Mouse (Mus musculus): ENCODE measurements around the gene Man2a1. TPM values are rescaled to one million over a fixed set of nuclear protein-coding genes. Genes with fewer than 3 reads are reported as not detected.

Gene Man2a1
- 8.1 and 11.5 TPM in 2 replicates for polyA plus RNA-seq (2016; fragmentation: Nextera tagmentation; extraction: Ambion mirVana)

DNA sequence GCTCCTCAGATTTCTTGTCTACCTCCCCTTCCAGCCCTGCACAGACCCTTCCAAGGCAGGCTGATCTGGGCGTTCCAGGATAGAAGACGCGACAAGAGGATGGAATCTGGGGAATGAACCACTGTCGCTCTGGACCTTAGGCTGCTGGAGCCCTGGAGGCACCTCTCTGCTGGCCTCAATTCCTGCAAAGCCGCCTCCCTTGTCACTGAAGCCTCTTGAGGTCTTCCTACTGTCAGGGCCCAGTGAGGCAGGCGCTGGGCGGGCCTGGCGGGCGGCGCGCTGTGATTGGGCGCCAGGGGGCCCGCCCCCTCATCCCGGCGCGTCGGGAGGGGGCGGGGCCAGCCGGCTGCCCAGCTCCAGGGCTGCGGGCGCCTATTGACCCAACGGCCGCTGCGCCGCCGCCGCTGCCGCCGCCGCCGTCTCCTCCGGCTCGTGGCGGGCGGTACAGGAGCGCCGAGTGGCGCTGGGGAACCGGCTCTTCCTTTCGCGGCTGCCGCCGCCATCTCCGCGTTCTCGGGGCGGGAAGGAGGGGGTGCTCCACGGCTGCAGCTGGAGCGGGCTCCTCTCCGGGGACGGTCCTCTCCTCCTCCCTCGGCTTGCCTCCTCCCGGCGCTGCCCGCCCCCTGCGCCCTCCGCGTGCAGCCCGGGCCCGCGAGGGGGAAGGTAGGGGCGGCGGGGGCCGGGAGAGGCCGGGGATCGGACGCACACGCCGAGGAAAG lies at the start of gene Man2a1:
Gene Man2a1 (plus strand): TSS at position 365 of the 719 bp plus-strand sequence.
- peaks cover 36% of the 10 kb centered on the region for H3K4me1 ChIP-seq (replicated peaks)
- H3K36me3 ChIP-seq = no peaks in the 10 kb centered on the region
- H3K4me2 ChIP-seq = peak within 1 kb of the TSS; percentile 82
- under 1% methylated on average over 61 of the region's 69 CpGs for WGBS
- H3K4me3 ChIP-seq (replicated peaks) = peak within 1 kb of the TSS; percentile 91
- peak; percentile 95 for ATAC-seq (ENCODE audit: insufficient number of reproducible peaks, insufficient read depth, low FRiP score, low TSS enrichment, low read depth)
- H3K27ac ChIP-seq = peak within 1 kb of the TSS; percentile 95
- no peaks in the 10 kb centered on the region for H3K27me3 ChIP-seq
- peak within 1 kb of the TSS; percentile 93 for H3K9ac ChIP-seq (replicated peaks)
- no peaks in the 10 kb centered on the region for H3K9me3 ChIP-seq

DNA sequence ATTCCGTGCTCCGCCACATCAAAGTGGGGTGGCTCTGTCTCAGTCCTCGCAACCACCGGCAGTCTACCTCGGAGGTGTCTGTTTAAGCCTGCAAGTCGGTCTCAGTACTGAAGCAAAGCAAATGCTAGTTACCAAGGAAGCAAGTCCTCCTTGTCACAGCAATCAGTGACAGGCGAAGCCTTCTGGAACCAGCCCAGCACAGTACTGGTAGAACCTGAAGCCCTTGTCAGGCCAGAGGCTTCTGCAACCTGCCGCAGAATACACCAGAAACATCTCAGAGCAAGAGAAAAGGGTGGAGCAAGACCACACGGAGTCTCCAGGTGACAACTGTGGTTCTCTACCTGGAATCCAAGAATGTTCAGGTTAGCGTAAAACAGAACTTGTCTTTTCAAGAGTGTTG lies 47.2 kb upstream of the Man2a1 start:
- Histone ChIP-seq H3K4me3 (replicated peaks) (no peak overlapping the region), H3K9me3 (no peaks in the 10 kb centered on the region), H3K36me3 (no peaks in the 10 kb centered on the region), H3K9ac (replicated peaks) (no peak overlapping the region), H3K27ac (no peak overlapping the region), H3K4me1 (replicated peaks) (0 out of 2 replicates have a peak, but pooled peaks cover 4% of the 10 kb centered on the region), H3K4me2 (no peak overlapping the region), H3K27me3 (no peaks in the 10 kb centered on the region)
- WGBS = 89% methylated on average over 10 of the region's 10 CpGs
- no peak for ATAC-seq (ENCODE audit: insufficient number of reproducible peaks, insufficient read depth, low FRiP score, low TSS enrichment, low read depth)

DNA sequence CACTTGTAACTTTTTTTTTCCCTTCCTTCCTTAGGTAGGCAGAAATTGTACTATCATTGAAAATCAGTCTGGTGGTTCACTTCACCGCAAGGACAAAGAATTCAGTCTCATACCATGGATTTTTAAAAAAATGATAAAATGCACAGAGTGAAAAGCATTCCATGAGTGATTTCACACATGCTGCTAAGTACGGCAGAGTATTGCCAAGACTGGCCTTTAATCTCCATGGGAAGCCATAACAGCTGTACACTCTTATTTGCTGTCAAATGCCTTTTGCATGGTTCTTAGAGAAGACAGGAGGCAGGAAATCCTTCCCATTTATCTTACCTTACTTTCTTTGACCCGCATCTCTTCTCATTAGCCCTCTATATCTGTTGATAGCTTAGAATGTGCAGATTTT lies 45.6 kb upstream of the Man2a1 start:
- Histone ChIP-seq H3K4me3 (replicated peaks) (no peak overlapping the region), H3K4me1 (replicated peaks) (peaks cover 9% of the 10 kb centered on the region; the same call in 1 of the 2 replicates), H3K27me3 (no peaks in the 10 kb centered on the region), H3K27ac (no peak overlapping the region), H3K9me3 (no peaks in the 10 kb centered on the region), H3K4me2 (no peak overlapping the region), H3K9ac (replicated peaks) (no peak overlapping the region), H3K36me3 (no peaks in the 10 kb centered on the region)
- no peak for ATAC-seq (ENCODE audit: insufficient number of reproducible peaks, insufficient read depth, low FRiP score, low TSS enrichment, low read depth)
- 73% methylated on average over 3 of the region's 3 CpGs for WGBS

DNA sequence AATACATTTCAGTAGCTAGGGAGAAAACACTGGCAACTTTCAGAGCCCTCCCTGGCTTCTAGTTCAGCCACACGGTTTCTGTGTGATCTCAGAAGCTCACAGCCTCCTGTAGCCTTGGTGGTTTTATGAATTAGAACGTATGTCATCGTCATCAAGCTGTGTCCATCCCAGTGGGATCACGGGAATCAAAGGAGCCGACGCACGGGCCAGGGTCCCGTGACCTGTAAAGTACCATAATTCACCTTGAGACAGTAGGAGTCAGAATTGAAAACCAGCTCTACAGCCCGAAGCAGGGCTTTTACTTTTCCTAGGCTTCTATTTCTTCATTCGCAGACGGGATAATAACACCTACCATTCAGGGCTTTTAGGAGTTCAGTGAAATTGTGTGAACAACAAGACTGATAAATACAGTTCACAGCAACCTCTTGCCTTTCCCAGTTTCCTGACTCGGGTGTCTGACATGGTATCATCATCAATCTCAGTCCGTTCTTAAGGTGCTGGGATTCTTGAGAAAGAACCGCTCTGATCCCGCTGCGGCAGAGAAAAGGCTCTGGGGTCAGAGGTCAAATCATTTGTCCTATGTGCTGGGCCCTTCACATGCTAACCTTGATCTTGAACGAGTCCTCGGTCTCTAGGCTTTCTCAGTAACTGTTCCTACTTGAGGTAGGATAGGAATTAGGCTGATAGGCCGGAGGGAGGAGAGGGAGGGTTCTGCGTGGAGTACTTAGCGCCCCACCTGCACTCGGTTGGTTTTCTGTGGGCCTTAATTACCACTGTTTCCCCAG lies 43.7 kb upstream of the Man2a1 start:
- H3K4me2 ChIP-seq = no peak overlapping the region
- no peaks in the 10 kb centered on the region for H3K36me3 ChIP-seq
- H3K9ac ChIP-seq (replicated peaks) = no peak overlapping the region
- no peak overlapping the region for H3K27ac ChIP-seq
- H3K4me1 ChIP-seq (replicated peaks) = peaks cover 9% of the 10 kb centered on the region; the same call in 1 of the 2 replicates
- H3K27me3 ChIP-seq = no peaks in the 10 kb centered on the region
- no peaks in the 10 kb centered on the region for H3K9me3 ChIP-seq
- ATAC-seq (ENCODE audit: insufficient number of reproducible peaks, insufficient read depth, low FRiP score, low TSS enrichment, low read depth) = no peak
- no peak overlapping the region for H3K4me3 ChIP-seq (replicated peaks)
- 87% methylated on average over 22 of the region's 22 CpGs for WGBS

DNA sequence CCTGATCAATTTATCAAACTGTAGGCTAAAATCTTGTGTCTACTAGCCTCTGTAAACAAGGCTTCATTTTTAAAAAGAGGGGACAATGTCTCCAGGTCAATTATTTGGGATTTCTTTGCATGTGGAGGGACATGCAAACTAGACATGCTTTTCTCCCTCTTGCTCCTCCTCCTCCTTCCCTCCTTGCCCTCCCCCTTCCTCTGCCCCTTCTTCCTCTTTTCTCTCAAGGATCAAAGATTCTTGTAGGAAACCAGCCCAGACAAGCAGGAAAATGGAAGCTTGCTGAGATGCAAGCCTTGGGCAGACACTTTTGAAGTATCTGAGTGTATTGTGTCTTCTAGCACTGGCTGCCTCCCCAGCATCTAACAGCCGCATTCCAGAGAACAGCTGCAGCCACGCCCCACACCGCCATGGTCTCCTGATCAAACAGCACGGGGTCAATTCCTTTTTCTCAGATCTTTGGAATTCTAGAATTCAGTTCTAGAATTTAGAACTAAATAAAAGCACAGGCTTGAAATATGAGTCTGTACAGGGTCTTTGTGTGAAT lies 41.5 kb upstream of the Man2a1 start:
- peak; percentile 68; the same call in 1 of the 2 replicates for ATAC-seq (ENCODE audit: insufficient number of reproducible peaks, insufficient read depth, low FRiP score, low TSS enrichment, low read depth)
- WGBS = 8% methylated on average over 4 of the region's 4 CpGs
- H3K27ac ChIP-seq = 0 out of 2 replicates have a peak overlapping the region, but pooled peaks have one; percentile 29

DNA sequence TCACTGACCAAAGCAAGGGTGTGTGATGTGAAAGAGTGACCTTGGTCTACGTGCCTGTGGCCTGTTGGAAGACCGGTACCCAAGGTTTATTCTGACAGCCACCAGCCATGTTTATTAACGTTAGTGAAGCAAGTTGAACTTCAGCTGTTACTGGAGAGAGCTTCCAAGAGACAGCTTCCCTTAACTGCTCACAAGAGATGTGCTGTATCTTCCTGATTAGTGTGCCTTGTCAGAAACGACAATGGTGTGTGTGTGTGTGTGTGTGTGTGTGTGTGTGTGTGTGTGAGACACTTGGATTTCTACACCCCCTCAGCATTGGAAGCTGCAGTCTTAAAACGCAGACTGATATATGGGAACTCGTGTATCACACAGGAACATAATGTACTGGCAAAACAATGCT lies 34.1 kb upstream of the Man2a1 start:
- 80% methylated on average over 6 of the region's 6 CpGs for WGBS
- 0 out of 2 replicates have a peak, but pooled peaks cover 3% of the 10 kb centered on the region for H3K9me3 ChIP-seq
- H3K4me1 ChIP-seq (replicated peaks) = no peaks in the 10 kb centered on the region
- H3K27ac ChIP-seq = no peak overlapping the region
- no peak overlapping the region for H3K4me3 ChIP-seq (replicated peaks)
- no peaks in the 10 kb centered on the region for H3K36me3 ChIP-seq
- ATAC-seq (ENCODE audit: insufficient number of reproducible peaks, insufficient read depth, low FRiP score, low TSS enrichment, low read depth) = no peak
- no peaks in the 10 kb centered on the region for H3K27me3 ChIP-seq
- no peak overlapping the region for H3K4me2 ChIP-seq
- no peak overlapping the region for H3K9ac ChIP-seq (replicated peaks)

More for the DNA sequence above, 41.5 kb upstream of the Man2a1 start:
- Histone ChIP-seq H3K4me2 (peak overlapping the region; percentile 21; the same call in 1 of the 2 replicates), H3K9ac (replicated peaks) (no peak overlapping the region), H3K36me3 (no peaks in the 10 kb centered on the region), H3K4me1 (replicated peaks) (peaks cover 6% of the 10 kb centered on the region; the same call in 1 of the 2 replicates), H3K27me3 (no peaks in the 10 kb centered on the region), H3K4me3 (replicated peaks) (no peak overlapping the region), H3K9me3 (no peaks in the 10 kb centered on the region)

DNA sequence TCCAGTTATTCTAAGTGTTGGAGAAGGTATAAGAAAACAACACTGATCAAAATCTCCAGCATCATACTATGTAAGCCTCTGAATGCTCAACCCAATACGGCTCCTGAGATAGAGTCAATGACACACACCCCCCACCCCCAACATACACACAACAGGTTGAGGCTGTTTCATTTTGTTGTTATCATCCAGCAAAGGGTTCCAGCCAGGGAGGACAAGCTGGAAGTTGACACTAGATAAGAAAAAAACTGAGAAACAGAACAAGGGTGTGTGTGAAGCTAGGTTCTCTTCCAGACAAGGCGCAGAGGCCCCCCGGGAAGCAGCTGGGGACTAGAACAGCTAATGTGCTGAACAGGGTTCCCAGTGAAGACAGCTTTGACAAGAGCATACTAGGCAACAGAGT lies 33.0 kb upstream of the Man2a1 start:
- no peaks in the 10 kb centered on the region for H3K27me3 ChIP-seq
- H3K4me2 ChIP-seq = no peak overlapping the region
- no peaks in the 10 kb centered on the region for H3K4me1 ChIP-seq (replicated peaks)
- H3K27ac ChIP-seq = no peak overlapping the region
- H3K9me3 ChIP-seq = 0 out of 2 replicates have a peak, but pooled peaks cover 3% of the 10 kb centered on the region
- 95% methylated on average over 3 of the region's 3 CpGs for WGBS
- H3K36me3 ChIP-seq = no peaks in the 10 kb centered on the region
- ATAC-seq (ENCODE audit: insufficient number of reproducible peaks, insufficient read depth, low FRiP score, low TSS enrichment, low read depth) = no peak
- no peak overlapping the region for H3K9ac ChIP-seq (replicated peaks)
- no peak overlapping the region for H3K4me3 ChIP-seq (replicated peaks)

DNA sequence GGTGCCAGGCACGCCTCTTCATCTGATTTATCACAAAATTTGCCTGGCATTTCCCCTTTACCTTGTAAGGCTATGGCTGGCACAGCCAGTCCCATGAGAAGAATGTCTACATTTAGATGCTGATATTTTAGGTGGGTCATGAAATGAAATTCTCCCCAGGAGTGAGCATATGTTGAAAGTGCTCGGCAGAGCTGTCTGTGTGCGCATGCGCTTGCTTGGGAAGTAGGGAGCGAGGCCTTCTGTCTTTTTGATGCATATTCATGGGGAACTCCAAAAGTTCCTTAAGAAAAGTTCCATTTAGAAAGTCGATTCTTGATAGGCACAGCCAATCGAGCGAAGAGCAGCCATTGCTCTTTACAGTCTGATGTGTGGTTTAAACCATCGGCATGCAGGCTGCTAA lies 26.6 kb upstream of the Man2a1 start:
- Histone ChIP-seq H3K36me3 (no peaks in the 10 kb centered on the region), H3K4me3 (replicated peaks) (no peak overlapping the region), H3K27me3 (no peaks in the 10 kb centered on the region), H3K27ac (no peak overlapping the region), H3K4me1 (replicated peaks) (no peaks in the 10 kb centered on the region), H3K9me3 (0 out of 2 replicates have a peak, but pooled peaks cover 3% of the 10 kb centered on the region), H3K4me2 (no peak overlapping the region), H3K9ac (replicated peaks) (no peak overlapping the region)
- 91% methylated on average over 9 of the region's 9 CpGs for WGBS
- ATAC-seq (ENCODE audit: insufficient number of reproducible peaks, insufficient read depth, low FRiP score, low TSS enrichment, low read depth) = no peak

DNA sequence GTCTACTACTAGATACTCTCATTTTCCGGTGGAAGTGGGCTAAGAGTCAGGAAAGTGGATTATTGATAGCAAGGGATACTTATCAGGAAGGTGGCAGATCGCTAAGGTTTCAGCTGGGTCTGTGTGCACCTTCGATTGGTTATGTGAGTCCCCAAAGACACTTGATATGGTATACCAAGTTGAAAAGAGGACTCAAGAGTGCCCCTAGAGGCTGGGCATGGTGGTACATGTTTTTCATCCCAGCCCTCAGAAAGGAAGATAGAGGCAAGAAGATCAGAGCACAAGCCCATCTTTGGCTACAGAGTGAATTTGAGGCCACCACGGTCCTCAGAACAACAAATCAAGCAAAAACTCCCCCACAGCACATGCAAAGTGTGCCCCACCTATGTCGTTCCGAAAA lies 25.3 kb upstream of the Man2a1 start:
- Histone ChIP-seq H3K4me2 (no peak overlapping the region), H3K27ac (no peak overlapping the region), H3K27me3 (no peaks in the 10 kb centered on the region), H3K4me1 (replicated peaks) (no peaks in the 10 kb centered on the region), H3K36me3 (no peaks in the 10 kb centered on the region), H3K9ac (replicated peaks) (no peak overlapping the region), H3K9me3 (no peaks in the 10 kb centered on the region), H3K4me3 (replicated peaks) (no peak overlapping the region)
- ATAC-seq (ENCODE audit: insufficient number of reproducible peaks, insufficient read depth, low FRiP score, low TSS enrichment, low read depth) = no peak
- 80% methylated on average over 6 of the region's 6 CpGs for WGBS

DNA sequence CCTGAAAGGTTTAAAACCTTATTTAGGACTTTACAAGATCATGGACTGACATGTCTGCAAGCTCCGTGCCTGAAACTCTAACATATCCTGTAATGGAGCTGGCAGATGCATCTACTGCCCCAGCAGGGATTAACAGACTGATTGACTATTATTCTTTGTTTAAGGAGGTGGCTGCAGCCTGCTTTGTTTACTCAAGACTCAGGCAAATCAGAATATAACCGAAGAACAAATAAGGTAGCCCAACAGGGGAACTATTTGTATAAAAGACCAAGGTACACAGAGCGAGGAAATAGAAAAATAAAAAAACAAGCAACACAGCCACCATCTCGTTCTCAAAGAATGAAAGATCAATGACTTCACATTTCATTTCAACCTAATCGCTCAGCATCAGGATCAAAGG lies 23.1 kb upstream of the Man2a1 start:
- WGBS = 54% methylated on average over 5 of the region's 5 CpGs
- ATAC-seq (ENCODE audit: insufficient number of reproducible peaks, insufficient read depth, low FRiP score, low TSS enrichment, low read depth) = no peak
- no peaks in the 10 kb centered on the region for H3K9me3 ChIP-seq
- no peak overlapping the region for H3K27ac ChIP-seq
- no peaks in the 10 kb centered on the region for H3K36me3 ChIP-seq
- H3K9ac ChIP-seq (replicated peaks) = no peak overlapping the region
- H3K4me3 ChIP-seq (replicated peaks) = no peak overlapping the region
- no peaks in the 10 kb centered on the region for H3K27me3 ChIP-seq
- H3K4me1 ChIP-seq (replicated peaks) = no peaks in the 10 kb centered on the region
- H3K4me2 ChIP-seq = no peak overlapping the region

DNA sequence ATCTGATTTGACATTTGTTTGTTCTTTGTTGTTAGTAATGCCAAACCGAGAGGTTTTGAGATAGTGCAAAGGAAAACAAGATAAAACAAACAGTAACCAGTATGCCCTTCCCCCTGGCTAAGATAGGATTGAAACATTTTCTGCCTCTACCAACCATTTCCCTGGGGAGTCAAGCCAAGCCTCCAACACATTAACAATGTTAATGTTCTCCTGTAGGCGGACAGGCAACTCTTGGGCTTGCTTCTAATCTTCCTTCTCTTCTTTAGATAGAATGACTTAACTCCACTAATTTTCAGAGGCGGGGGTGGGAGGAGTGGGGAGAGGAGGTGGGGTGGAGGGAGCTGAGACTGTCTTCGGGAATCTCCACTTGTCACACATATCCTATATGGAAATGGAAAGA lies 22.2 kb upstream of the Man2a1 start:
- Histone ChIP-seq H3K9me3 (no peaks in the 10 kb centered on the region), H3K27me3 (no peaks in the 10 kb centered on the region), H3K9ac (replicated peaks) (no peak overlapping the region), H3K4me3 (replicated peaks) (no peak overlapping the region), H3K27ac (no peak overlapping the region), H3K36me3 (no peaks in the 10 kb centered on the region), H3K4me1 (replicated peaks) (no peaks in the 10 kb centered on the region), H3K4me2 (no peak overlapping the region)
- WGBS = 46% methylated on average over 4 of the region's 4 CpGs
- no peak for ATAC-seq (ENCODE audit: insufficient number of reproducible peaks, insufficient read depth, low FRiP score, low TSS enrichment, low read depth)

Data from limb, embryonic 12.5 days (tissue).